Mouse (Mus musculus) granulocyte monocyte progenitor cell, adult 5-6 weeks (primary cell): Measurements from ENCODE around the gene Akr1c18. TPM values are rescaled to one million over a fixed set of nuclear protein-coding genes. Genes with fewer than 3 reads are reported as not detected.
"Not testable (repeated sequence)": the region's sequence is repeated elsewhere in the genome, so short reads cannot be mapped to it uniquely, and the experiment has no call there.

Experiments
- ATAC-seq: replicated peaks from 2 replicates; pipeline ENCODE4 v1.8.0; 2016; ENCODE audit warnings: mild to moderate bottlenecking, moderate TSS enrichment, inconsistent platforms; ENCODE audit not compliant: poor library complexity, severe bottlenecking
- total RNA-seq, 2 experiments: library from RNA; stranded (forward) in 1 of 2; stranded (reverse) in 1 of 2; fragments of 200-712, 200-1000 nt in 1 of 2; fragments of >200 nt in 1 of 2; fragmentation: Nextera tagmentation in 1 of 2; gene quantifications; 2 replicates each; pipeline ENCODE4 v1.2.3; 2014 to 2017

Akr1c18 gene
- total RNA-seq (2014; fragmentation: Nextera tagmentation) = not detected in 2 replicates
- not detected in 2 replicates for total RNA-seq (2017)

GRCm38 (mm10) chr13:4150518-4150917 lies at the start of gene Akr1c18:
Akr1c18 (minus strand) TSS chr13:4150654.
- ATAC-seq = no peak; the same call in 1 of the 2 replicates

- ATAC-seq = no peak
Measured at GRCm38 (mm10) chr13:4192511-4192910, 42.1 kb upstream of the Akr1c18 start.

- ATAC-seq = peak; percentile 97
Measured at GRCm38 (mm10) chr13:4190904-4191303, 40.5 kb upstream of the Akr1c18 start, which contains the start of gene Akr1c13. Akr1c13 (plus strand) TSS chr13:4191150.

- no peak for ATAC-seq
Measured at GRCm38 (mm10) chr13:4188174-4188573, 37.7 kb upstream of the Akr1c18 start.

GRCm38 (mm10) chr13:4186641-4187411 lies 36.4 kb upstream of the Akr1c18 start:
- not testable (repeated sequence) for ATAC-seq

GRCm38 (mm10) chr13:4183116-4183515 lies 32.7 kb upstream of the Akr1c18 start:
- ATAC-seq = no peak

- ATAC-seq = not testable (repeated sequence)
Measured at GRCm38 (mm10) chr13:4181321-4181720, 30.9 kb upstream of the Akr1c18 start.

- ATAC-seq = no peak
Measured at GRCm38 (mm10) chr13:4172978-4173377, 22.5 kb upstream of the Akr1c18 start.

GRCm38 (mm10) chr13:4168006-4168405 lies 17.6 kb upstream of the Akr1c18 start:
- ATAC-seq = no peak

- no peak for ATAC-seq
Measured at GRCm38 (mm10) chr13:4155286-4155685, 4.8 kb upstream of the Akr1c18 start.

- peak; percentile 23; the same call in 1 of the 2 replicates for ATAC-seq
Measured at GRCm38 (mm10) chr13:4153593-4153992, 3.1 kb upstream of the Akr1c18 start.

GRCm38 (mm10) chr13:4152908-4153307 lies 2.5 kb upstream of the Akr1c18 start:
- peak; percentile 91 for ATAC-seq

- no peak for ATAC-seq
Measured at GRCm38 (mm10) chr13:4144261-4144660, 6.2 kb downstream of the Akr1c18 start.

- peak; percentile 71 for ATAC-seq
Measured at GRCm38 (mm10) chr13:4133070-4133469, 17.4 kb downstream of the Akr1c18 start.

- no peak for ATAC-seq
Measured at GRCm38 (mm10) chr13:4131721-4132120, 18.7 kb downstream of the Akr1c18 start.

- no peak for ATAC-seq
Measured at GRCm38 (mm10) chr13:4131317-4131716, 19.1 kb downstream of the Akr1c18 start.

GRCm38 (mm10) chr13:4129100-4129499 lies 21.4 kb downstream of the Akr1c18 start:
- peak; percentile 81 for ATAC-seq

GRCm38 (mm10) chr13:4125846-4126245 lies 24.6 kb downstream of the Akr1c18 start:
- ATAC-seq = not testable (repeated sequence)

GRCm38 (mm10) chr13:4124471-4124870 lies 26.0 kb downstream of the Akr1c18 start:
- ATAC-seq = not testable (repeated sequence)

GRCm38 (mm10) chr13:4123146-4123545 lies 27.3 kb downstream of the Akr1c18 start:
- ATAC-seq = no peak

GRCm38 (mm10) chr13:4119181-4119904 lies 31.1 kb downstream of the Akr1c18 start:
- ATAC-seq = no peak
